Mouse (Mus musculus) MEL (cell line): ENCODE results near the gene Prr19. TPM values are rescaled to one million over a fixed set of nuclear protein-coding genes. Genes with fewer than 3 reads are reported as not detected.
A peak's percentile ranks its signal among the peaks of the same experiment; 100 is the strongest.

Experiments used
- DNase-seq: peaks from one replicate; pipeline ENCODE4 v3.0.0; 2011; ENCODE audit warnings: low read depth, low spot score
- H3K27ac ChIP-seq: 2 replicates; pipeline ENCODE4 v1.5.1; 2012; ENCODE audit warnings: low read depth, mild to moderate bottlenecking, control low read depth, low read length, moderate library complexity; ENCODE audit not compliant: control insufficient read depth
- H3K27me3 ChIP-seq, 2 experiments: fragments of 150-350 bp in 1 of 2; sonication (generic) in 1 of 2; 2 replicates each; pipeline ENCODE4 v1.6.1; 2012; ENCODE audit warnings: low read length in 2 of 2, mild to moderate bottlenecking in 2 of 2, improper control_type of control experiment in 1 of 2, moderate library complexity in 1 of 2; ENCODE audit not compliant: insufficient read depth in 2 of 2, control insufficient read depth in 1 of 2
- H3K36me3 ChIP-seq, 2 experiments: 2 replicates each; pipeline ENCODE4 v1.6.1; 2012 to 2014; ENCODE audit warnings: low read length in 2 of 2, improper control_type of control experiment in 1 of 2, inconsistent platforms in 1 of 2, mild to moderate bottlenecking in 1 of 2; ENCODE audit not compliant: insufficient read depth in 2 of 2, control insufficient read depth in 1 of 2
- H3K4me1 ChIP-seq, 2 experiments: fragments of 150-350 bp in 1 of 2; sonication (generic) in 1 of 2; 2 replicates each; pipeline ENCODE4 v1.6.1; 2012; ENCODE audit warnings: low read length in 2 of 2, improper control_type of control experiment in 1 of 2, mild to moderate bottlenecking in 1 of 2; ENCODE audit not compliant: insufficient read depth in 2 of 2, control insufficient read depth in 1 of 2
- H3K4me3 ChIP-seq, 2 experiments: fragments of 150-350 bp in 1 of 2; sonication (generic) in 1 of 2; 2 replicates each; pipeline ENCODE4 v1.5.1; 2012; ENCODE audit warnings: low read depth in 2 of 2, low read length in 2 of 2, mild to moderate bottlenecking in 2 of 2, moderate library complexity in 2 of 2, control low read depth in 1 of 2, improper control_type of control experiment in 1 of 2; ENCODE audit not compliant: control insufficient read depth in 1 of 2, insufficient read depth in 1 of 2
- H3K79me2 ChIP-seq: 2 replicates; pipeline ENCODE4 v1.6.1; 2012; ENCODE audit warnings: mild to moderate bottlenecking, low read length, moderate library complexity; ENCODE audit not compliant: control insufficient read depth, poor library complexity, insufficient read depth
- H3K9ac ChIP-seq: 2 replicates; pipeline ENCODE4 v1.6.1; 2012; ENCODE audit warnings: low read depth, mild to moderate bottlenecking, control low read depth, low read length, moderate library complexity; ENCODE audit not compliant: control insufficient read depth, poor library complexity, severe bottlenecking
- H3K9me3 ChIP-seq: fragments of 150-350 bp; sonication (generic); replicated peaks from 2 replicates; pipeline ENCODE4 v1.6.1; 2012; ENCODE audit warnings: mild to moderate bottlenecking, low read length, improper control_type of control experiment, moderate library complexity; ENCODE audit not compliant: insufficient read depth
- BHLHE40 ChIP-seq: IDR thresholded peaks from 2 replicates; pipeline ENCODE4 v1.6.1; 2012; ENCODE audit warnings: low read depth, mild to moderate bottlenecking, inconsistent platforms, low read length, improper control_type of control experiment, borderline replicate concordance
- CHD1 ChIP-seq: IDR thresholded peaks from 2 replicates; pipeline ENCODE4 v1.6.1; 2012; ENCODE audit warnings: low read depth, mild to moderate bottlenecking, inconsistent platforms, low read length, improper control_type of control experiment
- CHD2 ChIP-seq: IDR thresholded peaks from 2 replicates; pipeline ENCODE4 v1.6.1; 2011; ENCODE audit warnings: low read length, improper control_type of control experiment
- CTCF ChIP-seq, 3 experiments: IDR thresholded peaks in 2 of 3; conservative IDR thresholded peaks in 1 of 3; 2 replicates each; pipeline ENCODE4 v1.5.1; 2011 to 2012; ENCODE audit warnings: low read length in 3 of 3, low read depth in 2 of 3, mild to moderate bottlenecking in 2 of 3, improper control_type of control experiment in 1 of 3, inconsistent platforms in 1 of 3, mixed read lengths in 1 of 3, moderate library complexity in 1 of 3; ENCODE audit not compliant: control insufficient read depth in 1 of 3, insufficient read depth in 1 of 3, poor library complexity in 1 of 3, severe bottlenecking in 1 of 3
- E2F4 ChIP-seq: IDR thresholded peaks from 2 replicates; pipeline ENCODE4 v1.6.1; 2011; ENCODE audit warnings: low read depth, low read length, improper control_type of control experiment, borderline replicate concordance
- ELF1 ChIP-seq: IDR thresholded peaks from 2 replicates; pipeline ENCODE4 v1.6.1; 2014; ENCODE audit warnings: low read depth, mild to moderate bottlenecking, inconsistent platforms, low read length, improper control_type of control experiment, moderate library complexity
- EP300 ChIP-seq, 2 experiments: IDR thresholded peaks; 2 replicates each; pipeline ENCODE4 v1.6.1; 2011; ENCODE audit warnings: improper control_type of control experiment in 2 of 2, low read length in 2 of 2, low read depth in 1 of 2, mild to moderate bottlenecking in 1 of 2
- ETS1 ChIP-seq: IDR thresholded peaks from 2 replicates; pipeline ENCODE4 v1.6.1; 2012; ENCODE audit warnings: low read depth, mild to moderate bottlenecking, inconsistent platforms, low read length, improper control_type of control experiment, moderate library complexity
- GABPA ChIP-seq: IDR thresholded peaks from 2 replicates; pipeline ENCODE4 v1.6.1; 2012; ENCODE audit warnings: low read depth, mild to moderate bottlenecking, inconsistent platforms, low read length, improper control_type of control experiment, moderate library complexity
- GATA1 ChIP-seq: IDR thresholded peaks from 2 replicates; pipeline ENCODE4 v1.6.1; 2011; ENCODE audit warnings: low read depth, low read length, improper control_type of control experiment
- HCFC1 ChIP-seq: IDR thresholded peaks from 2 replicates; pipeline ENCODE4 v1.6.1; 2012; ENCODE audit warnings: low read depth, mild to moderate bottlenecking, inconsistent platforms, low read length, improper control_type of control experiment, moderate library complexity
- JUND ChIP-seq: IDR thresholded peaks from 2 replicates; pipeline ENCODE4 v1.6.1; 2011; ENCODE audit warnings: low read depth, mild to moderate bottlenecking, improper control_type of control experiment, low read length
- MAX ChIP-seq: IDR thresholded peaks from 2 replicates; pipeline ENCODE4 v1.6.1; 2011; ENCODE audit warnings: low read length, improper control_type of control experiment
- MAZ ChIP-seq: IDR thresholded peaks from 2 replicates; pipeline ENCODE4 v1.6.1; 2012; ENCODE audit warnings: low read depth, mild to moderate bottlenecking, inconsistent platforms, low read length, improper control_type of control experiment
- MEF2A ChIP-seq: IDR thresholded peaks from 2 replicates; pipeline ENCODE4 v1.6.1; 2014; ENCODE audit warnings: low read depth, mild to moderate bottlenecking, inconsistent platforms, low read length, improper control_type of control experiment; ENCODE audit not compliant: poor library complexity, insufficient replicate concordance, severe bottlenecking; ENCODE audit errors: extremely low read depth
- MXI1 ChIP-seq: IDR thresholded peaks from 2 replicates; pipeline ENCODE4 v1.6.1; 2011; ENCODE audit warnings: mild to moderate bottlenecking, low read depth, low read length, improper control_type of control experiment
- MYC ChIP-seq: IDR thresholded peaks from 2 replicates; pipeline ENCODE4 v1.6.1; 2011; ENCODE audit warnings: low read depth, mild to moderate bottlenecking, low read length, improper control_type of control experiment, moderate library complexity
- POLR2A ChIP-seq, 2 experiments: IDR thresholded peaks; 2 replicates each; pipeline ENCODE4 v1.6.1; 2011 to 2012; ENCODE audit warnings: low read length in 2 of 2, mild to moderate bottlenecking in 2 of 2, control low read depth in 1 of 2, improper control_type of control experiment in 1 of 2, low read depth in 1 of 2, moderate library complexity in 1 of 2; ENCODE audit not compliant: control insufficient read depth in 1 of 2, insufficient read depth in 1 of 2, poor library complexity in 1 of 2
- POLR2AphosphoS2 ChIP-seq: IDR thresholded peaks from 2 replicates; pipeline ENCODE4 v1.6.1; 2011; ENCODE audit warnings: low read length, improper control_type of control experiment
- POLR2AphosphoS5 ChIP-seq: IDR thresholded peaks from 2 replicates; pipeline ENCODE4 v1.6.1; 2012; ENCODE audit warnings: low read depth, borderline replicate concordance, mild to moderate bottlenecking, inconsistent platforms, low read length, moderate library complexity, mixed read lengths
- RAD21 ChIP-seq: IDR thresholded peaks from 2 replicates; pipeline ENCODE4 v1.6.1; 2011; ENCODE audit warnings: mild to moderate bottlenecking, low read depth, low read length, improper control_type of control experiment
- RCOR1 ChIP-seq: IDR thresholded peaks from 2 replicates; pipeline ENCODE4 v1.6.1; 2012; ENCODE audit warnings: low read depth, mild to moderate bottlenecking, inconsistent platforms, low read length, improper control_type of control experiment
- SIN3A ChIP-seq: IDR thresholded peaks from 2 replicates; pipeline ENCODE4 v1.6.1; 2012; ENCODE audit warnings: low read length, improper control_type of control experiment, inconsistent platforms
- SMC3 ChIP-seq: IDR thresholded peaks from 2 replicates; pipeline ENCODE4 v1.6.1; 2011; ENCODE audit warnings: low read depth, low read length, improper control_type of control experiment
- USF2 ChIP-seq, 2 experiments: IDR thresholded peaks; 2 replicates each; pipeline ENCODE4 v1.6.1; 2011 to 2012; ENCODE audit warnings: improper control_type of control experiment in 2 of 2, low read length in 2 of 2, borderline replicate concordance in 1 of 2, inconsistent platforms in 1 of 2, low read depth in 1 of 2, mild to moderate bottlenecking in 1 of 2; ENCODE audit not compliant: insufficient read depth in 1 of 2
- ZC3H11A ChIP-seq: IDR thresholded peaks from 2 replicates; pipeline ENCODE4 v1.6.1; 2012; ENCODE audit warnings: low read depth, mild to moderate bottlenecking, inconsistent platforms, low read length, improper control_type of control experiment
- ZKSCAN1 ChIP-seq: IDR thresholded peaks from 2 replicates; pipeline ENCODE4 v1.6.1; 2012; ENCODE audit warnings: low read depth, mild to moderate bottlenecking, inconsistent platforms, low read length, improper control_type of control experiment, moderate library complexity
- ZMIZ1 ChIP-seq: IDR thresholded peaks from 2 replicates; pipeline ENCODE4 v1.6.1; 2012; ENCODE audit warnings: low read depth, mild to moderate bottlenecking, inconsistent platforms, low read length, improper control_type of control experiment, moderate library complexity
- ZNF384 ChIP-seq: IDR thresholded peaks from 2 replicates; pipeline ENCODE4 v1.6.1; 2012; ENCODE audit warnings: low read depth, mild to moderate bottlenecking, inconsistent platforms, low read length, improper control_type of control experiment
- polyA plus RNA-seq, 2 experiments: library from polyadenylated mRNA; stranded (reverse) in 1 of 2; unstranded in 1 of 2; fragments of >175 nt in 1 of 2; fragments of >200 nt in 1 of 2; gene quantifications; 2 replicates each; pipeline versions ENCODE4 v1.2.1 to v1.2.4; 2012; ENCODE audit warnings: low replicate concordance in 2 of 2, low read depth in 1 of 2; ENCODE audit not compliant: insufficient read length in 2 of 2, insufficient read depth in 1 of 2, missing spikeins in 1 of 2
- total RNA-seq: library from RNA; depleted of rRNA; stranded (reverse); fragments of 300-350 nt; gene quantifications from 2 replicates; pipeline ENCODE4 v1.2.3, GENCODE M21; 2012

Prr19 gene
- total and polyA plus RNA-seq, 3 experiments, result 0.11 TPM; not detected in 2

GRCm38 (mm10) chr7:25294960-25295722 lies 6.1 kb upstream of the Prr19 start:
- no peak overlapping the region for H3K27ac ChIP-seq
- H3K4me1 ChIP-seq, result peaks cover 3 to 21% of the 10 kb centered on the region in 2 experiments
- H3K4me3 ChIP-seq, result no peak overlapping the region
- no peak for DNase-seq
- peaks cover 3 to 13% of the 10 kb centered on the region in 2 experiments for H3K36me3 ChIP-seq
- H3K9ac ChIP-seq, result no peak overlapping the region
- no peaks in the 10 kb centered on the region for H3K9me3 ChIP-seq
- peaks cover 5% of the 10 kb centered on the region; the same call in 1 of the 2 replicates for H3K79me2 ChIP-seq
- peak; percentile 39; the same call in 1 of the 2 replicates for TF ChIP-seq ZMIZ1
- TF ChIP-seq MAZ, result no peak
- TF ChIP-seq POLR2AphosphoS2, result peak; percentile 54; the same call in 1 of the 2 replicates
- TF ChIP-seq, all 39 proteins: peak for 2
- no peaks in the 10 kb centered on the region for H3K27me3 ChIP-seq

DNA sequence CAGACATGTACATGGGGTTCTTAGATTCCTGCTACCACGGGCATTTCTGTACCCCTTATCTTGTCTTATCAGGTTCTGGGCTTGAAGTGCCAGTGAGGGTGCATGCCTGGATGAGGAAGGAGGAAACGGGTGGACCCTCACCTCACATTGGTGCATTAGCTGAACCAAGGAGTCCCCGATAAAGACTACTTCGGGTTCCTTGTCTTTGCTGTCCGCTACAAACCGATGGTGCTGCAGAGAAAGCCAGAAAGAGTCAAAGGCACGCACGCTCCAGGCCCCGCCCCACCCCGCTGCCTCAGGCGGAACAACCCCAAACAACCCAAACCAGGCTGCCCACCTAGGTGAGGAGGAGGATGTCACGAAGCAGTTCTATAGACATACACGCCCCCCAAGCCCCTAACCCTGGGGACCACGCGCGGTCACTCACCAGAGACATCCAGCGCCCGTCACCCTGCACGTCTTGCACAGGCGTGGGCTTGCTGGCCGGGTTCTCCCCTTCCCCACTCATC lies 4.2 kb upstream of the Prr19 start:
- Histone ChIP-seq H3K27me3 (no peaks in the 10 kb centered on the region), H3K4me3 (peak overlapping the region; percentile 76 to 82), H3K79me2 (peaks cover 5% of the 10 kb centered on the region; the same call in 1 of the 2 replicates), H3K4me1 (peaks cover 3 to 16% of the 10 kb centered on the region in 2 experiments), H3K36me3 (peaks cover 0 to 10% of the 10 kb centered on the region in 2 experiments; a peak in 2 of 4 replicates), H3K27ac (peak overlapping the region; percentile 72), H3K9me3 (no peaks in the 10 kb centered on the region), H3K9ac (peak overlapping the region; percentile 74)
- peak; percentile 76 for DNase-seq
- TF ChIP-seq ZKSCAN1, result no peak
- TF ChIP-seq E2F4, result no peak
- no peak; the same call in 1 of the 2 replicates for TF ChIP-seq SMC3
- no peak for TF ChIP-seq ZMIZ1
- no peak for TF ChIP-seq GABPA
- TF ChIP-seq EP300 (IDR thresholded peaks at IDR 0.05; ENCODE audit: low read depth in 1 of 2, low read length in 2 of 2), result peak in 1 of 2 experiments; percentile 50; a peak in 3 of 4 replicates
- TF ChIP-seq MXI1, result peak; percentile 60; the same call in 1 of the 2 replicates
- peak; percentile 47; the same call in 1 of the 2 replicates for TF ChIP-seq BHLHE40
- no peak for TF ChIP-seq ZNF384
- TF ChIP-seq ETS1, result peak; percentile 48; the same call in 1 of the 2 replicates
- TF ChIP-seq POLR2A (IDR thresholded peaks at IDR 0.05; ENCODE audit: control insufficient read depth in 1 of 2, insufficient read depth in 1 of 2, low read depth in 1 of 2, low read length in 2 of 2, poor library complexity in 1 of 2), result 0 out of 4 replicates have a peak, but pooled peaks of 1 of the 2 experiments have one; percentile 22
- peak; percentile 85 for TF ChIP-seq GATA1
- TF ChIP-seq CTCF (IDR thresholded peaks at IDR 0.05 in 2 of 3, conservative IDR thresholded peaks at IDR 0.05 in 1 of 3; ENCODE audit: control insufficient read depth in 1 of 3, insufficient read depth in 1 of 3, low read depth in 2 of 3, low read length in 3 of 3, poor library complexity in 1 of 3, severe bottlenecking in 1 of 3), result no peak
- no peak for TF ChIP-seq RAD21
- no peak for TF ChIP-seq HCFC1
- TF ChIP-seq ELF1, result peak; percentile 47
- TF ChIP-seq CHD1, result no peak
- no peak for TF ChIP-seq MEF2A
- no peak for TF ChIP-seq JUND
- peak; percentile 63; the same call in 1 of the 2 replicates for TF ChIP-seq MYC
- peak; percentile 45 for TF ChIP-seq SIN3A
- peak; percentile 64 for TF ChIP-seq RCOR1
- peak; percentile 46 for TF ChIP-seq MAX
- TF ChIP-seq USF2 (IDR thresholded peaks at IDR 0.05; ENCODE audit: borderline replicate concordance in 1 of 2, insufficient read depth in 1 of 2, low read depth in 1 of 2, low read length in 2 of 2), result no peak
- no peak for TF ChIP-seq ZC3H11A
- TF ChIP-seq CHD2, result no peak
- no peak for TF ChIP-seq POLR2AphosphoS5
